Mouse (Mus musculus): Measurements from ENCODE around the gene Gm17617.

GRCm38 (mm10) chr13:55171517-55172335 lies 38.4 kb upstream of the Gm17617 start:
- TF ChIP-seq CTCF (IDR thresholded peaks at IDR 0.05; ENCODE audit: low read depth), result no peak
- TF ChIP-seq EP300 (IDR thresholded peaks at IDR 0.05; ENCODE audit: low read depth), result no peak

Data from liver, embryonic 14.5 days (tissue).